Mouse (Mus musculus) midbrain, embryonic 15.5 days (tissue): Measurements from ENCODE around the gene Nt5c3b. TPM values are rescaled to one million over a fixed set of nuclear protein-coding genes. Genes with fewer than 3 reads are reported as not detected.

ENCODE experiments used
- ATAC-seq: fragments of 200-750 bp; cut with Nextera tagmentation; replicated peaks from 2 replicates; pipeline ENCODE4 v1.8.0; 2017; ENCODE audit warnings: moderate TSS enrichment
- H3K27ac ChIP-seq: fragments of 300-500 bp; sonication (generic); 2 replicates; pipeline ENCODE4 v1.5.1; 2015; ENCODE audit warnings: mild to moderate bottlenecking, inconsistent platforms
- H3K27me3 ChIP-seq: fragments of 300-500 bp; sonication (generic); replicated peaks from 2 replicates; pipeline ENCODE4 v1.6.1; 2015; ENCODE audit warnings: inconsistent platforms
- H3K36me3 ChIP-seq: fragments of 300-500 bp; sonication (generic); replicated peaks from 2 replicates; pipeline ENCODE4 v1.6.1; 2015; ENCODE audit warnings: inconsistent platforms
- H3K4me1 ChIP-seq: fragments of 300-500 bp; sonication (generic); 2 replicates; pipeline ENCODE4 v1.6.1; 2015; ENCODE audit warnings: inconsistent platforms
- H3K4me2 ChIP-seq: fragments of 300-500 bp; sonication (generic); 2 replicates; pipeline ENCODE4 v1.6.1; 2015; ENCODE audit warnings: inconsistent platforms, mild to moderate bottlenecking, moderate library complexity
- H3K4me3 ChIP-seq: fragments of 300-500 bp; sonication (generic); 2 replicates; pipeline ENCODE4 v1.5.1; 2015; ENCODE audit warnings: mild to moderate bottlenecking, inconsistent platforms
- H3K9ac ChIP-seq: fragments of 300-500 bp; sonication (generic); 2 replicates; pipeline ENCODE4 v1.6.1; 2015; ENCODE audit warnings: mild to moderate bottlenecking, inconsistent platforms
- H3K9me3 ChIP-seq: fragments of 300-500 bp; sonication (generic); 2 replicates; pipeline ENCODE4 v1.6.1; 2016; ENCODE audit warnings: inconsistent platforms
- WGBS: fragments of 180-500 bp; shearing (Covaris S2); methylation state at CpG from one replicate; pipeline ENCODE4 v1.1.7; 2015; ENCODE audit warnings: mixed read lengths; 5-methylcytosine and 5-hydroxymethylcytosine counted together
- polyA plus RNA-seq: library from polyadenylated mRNA; unstranded; fragments of >200 nt; fragmentation: Nextera tagmentation; extraction: Ambion mirVana; gene quantifications from 2 replicates; pipeline ENCODE4 v1.2.1, GENCODE M21; 2015

The Nt5c3b gene
- polyA plus RNA-seq, result 115 and 116 TPM in 2 replicates

GRCm38 (mm10) chr11:100441797-100442196 is at the start of gene Nt5c3b, which contains the start of gene Klhl10:
Gene Nt5c3b, minus strand, starts transcription at chr11:100441808.
Gene Klhl10, plus strand, starts transcription at chr11:100441917.
- 87% methylated on average over 8 of the region's 8 CpGs for WGBS
- Histone ChIP-seq H3K36me3 (no peaks in the 10 kb centered on the region), H3K4me3 (peak within 1 kb of the TSS; percentile 54), H3K9me3 (no peaks in the 10 kb centered on the region), H3K27ac (peak within 1 kb of the TSS; percentile 76), H3K9ac (peak within 1 kb of the TSS; percentile 66), H3K4me2 (peak within 1 kb of the TSS; percentile 59), H3K27me3 (no peaks in the 10 kb centered on the region), H3K4me1 (peaks cover 23% of the 10 kb centered on the region)
- no peak for ATAC-seq

GRCm38 (mm10) chr11:100490951-100491350 is 49.3 kb upstream of the Nt5c3b start:
- H3K9me3 ChIP-seq, result no peaks in the 10 kb centered on the region
- no peak for ATAC-seq
- H3K27me3 ChIP-seq, result no peaks in the 10 kb centered on the region
- H3K9ac ChIP-seq, result no peak overlapping the region
- H3K4me2 ChIP-seq, result no peak overlapping the region
- H3K36me3 ChIP-seq, result peaks cover 67% of the 10 kb centered on the region
- no peak overlapping the region for H3K4me3 ChIP-seq
- 89% methylated on average over 6 of the region's 6 CpGs for WGBS
- no peak overlapping the region for H3K27ac ChIP-seq
- H3K4me1 ChIP-seq, result no peaks in the 10 kb centered on the region

GRCm38 (mm10) chr11:100485801-100486538 is 44.4 kb upstream of the Nt5c3b start:
- Histone ChIP-seq H3K9ac (no peak overlapping the region), H3K4me2 (no peak overlapping the region), H3K4me1 (no peaks in the 10 kb centered on the region), H3K27ac (no peak overlapping the region), H3K27me3 (no peaks in the 10 kb centered on the region), H3K36me3 (peaks cover 68% of the 10 kb centered on the region), H3K4me3 (no peak overlapping the region), H3K9me3 (no peaks in the 10 kb centered on the region)
- ATAC-seq, result no peak
- 86% methylated on average over 8 of the region's 8 CpGs for WGBS

DNA sequence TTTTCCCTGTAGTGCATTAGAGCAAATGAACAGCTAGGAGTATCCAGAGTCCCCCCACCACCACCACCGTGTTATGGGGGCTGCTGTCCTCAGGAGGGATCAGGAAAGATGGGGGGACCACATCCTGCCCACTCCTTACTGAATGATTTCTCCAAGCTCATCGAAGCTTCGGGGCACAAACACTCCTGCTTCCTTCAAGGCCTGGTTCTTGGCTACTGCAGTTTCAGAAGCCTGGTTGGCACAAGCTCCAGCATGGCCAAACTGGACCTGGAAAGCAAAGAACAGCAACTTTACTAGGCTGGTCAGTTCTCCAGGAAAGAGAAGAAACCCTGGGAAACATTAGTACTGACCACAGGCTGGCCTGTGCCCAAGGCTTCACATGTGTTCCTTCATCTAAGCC is 42.9 kb upstream of the Nt5c3b start:
- no peak overlapping the region for H3K4me2 ChIP-seq
- no peaks in the 10 kb centered on the region for H3K27me3 ChIP-seq
- no peak overlapping the region for H3K4me3 ChIP-seq
- 99% methylated on average over 3 of the region's 3 CpGs for WGBS
- no peak overlapping the region for H3K27ac ChIP-seq
- no peaks in the 10 kb centered on the region for H3K4me1 ChIP-seq
- H3K9ac ChIP-seq, result no peak overlapping the region
- ATAC-seq, result no peak
- H3K9me3 ChIP-seq, result no peaks in the 10 kb centered on the region
- H3K36me3 ChIP-seq, result peaks cover 66% of the 10 kb centered on the region

DNA sequence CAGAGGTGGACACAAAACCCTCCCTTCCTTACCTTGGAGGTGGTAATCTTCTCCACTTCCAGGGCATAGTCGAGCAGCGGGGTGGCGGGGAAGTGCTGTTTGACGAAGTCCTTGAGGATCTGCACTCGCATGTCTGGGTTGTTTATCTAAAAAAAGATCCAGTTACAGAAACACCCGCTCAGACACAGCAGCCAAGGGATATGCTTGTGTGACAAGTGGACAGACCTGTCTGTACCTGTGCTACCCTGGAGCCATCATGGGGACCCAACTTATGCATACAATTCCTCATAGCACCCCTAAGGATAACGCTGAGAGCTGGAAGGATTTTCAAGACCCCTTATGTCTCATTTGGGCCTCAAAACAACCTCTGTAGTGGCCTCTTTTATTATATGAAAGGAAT is 37.5 kb upstream of the Nt5c3b start:
- 94% methylated on average over 7 of the region's 7 CpGs for WGBS
- Histone ChIP-seq H3K36me3 (peaks cover 55% of the 10 kb centered on the region), H3K27me3 (no peaks in the 10 kb centered on the region), H3K4me3 (no peak overlapping the region), H3K9me3 (no peaks in the 10 kb centered on the region), H3K4me1 (no peaks in the 10 kb centered on the region), H3K4me2 (no peak overlapping the region), H3K9ac (no peak overlapping the region), H3K27ac (no peak overlapping the region)
- no peak for ATAC-seq

GRCm38 (mm10) chr11:100476281-100476680 is 34.7 kb upstream of the Nt5c3b start:
- no peak overlapping the region for H3K27ac ChIP-seq
- no peaks in the 10 kb centered on the region for H3K27me3 ChIP-seq
- H3K9ac ChIP-seq, result no peak overlapping the region
- H3K9me3 ChIP-seq, result no peaks in the 10 kb centered on the region
- H3K4me3 ChIP-seq, result no peak overlapping the region
- no peak for ATAC-seq
- WGBS, result 99% methylated on average over 5 of the region's 5 CpGs
- H3K4me1 ChIP-seq, result peaks cover under 1% of the 10 kb centered on the region; the same call in 1 of the 2 replicates
- no peak overlapping the region for H3K4me2 ChIP-seq
- H3K36me3 ChIP-seq, result peaks cover 34% of the 10 kb centered on the region

DNA sequence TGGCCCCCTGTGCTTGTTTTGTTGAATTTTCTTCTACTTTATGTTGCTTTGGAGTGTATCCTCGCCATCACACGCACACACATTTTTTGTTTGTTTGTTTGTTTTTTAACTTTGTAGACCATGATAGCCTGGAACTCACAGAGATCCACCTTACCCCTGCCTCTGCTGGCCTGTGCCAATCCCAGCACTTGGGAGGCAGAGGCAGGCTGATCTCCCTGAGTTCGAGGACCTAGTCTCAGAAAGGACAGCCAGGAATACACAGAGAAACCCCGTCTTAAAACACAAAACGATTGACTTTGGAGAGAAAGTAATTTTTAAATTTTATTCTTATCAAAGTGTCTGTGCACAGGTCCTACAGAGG is 31.3 kb upstream of the Nt5c3b start:
- H3K9ac ChIP-seq, result 0 out of 2 replicates have a peak overlapping the region, but pooled peaks have one; percentile 95
- H3K4me3 ChIP-seq, result peak overlapping the region; percentile 99
- WGBS, result 32% methylated on average over 5 of the region's 5 CpGs
- peak; percentile 53 for ATAC-seq
- peak overlapping the region; percentile 52; the same call in 1 of the 2 replicates for H3K27ac ChIP-seq
- H3K36me3 ChIP-seq, result peaks cover 14% of the 10 kb centered on the region
- no peaks in the 10 kb centered on the region for H3K27me3 ChIP-seq
- peak overlapping the region; percentile 64; the same call in 1 of the 2 replicates for H3K4me2 ChIP-seq
- H3K9me3 ChIP-seq, result no peaks in the 10 kb centered on the region
- peaks cover 30% of the 10 kb centered on the region for H3K4me1 ChIP-seq

GRCm38 (mm10) chr11:100472197-100472934 is 30.8 kb upstream of the Nt5c3b start, which contains the start of gene Klhl11:
Gene Klhl11, minus strand, starts transcription at chr11:100472741.
- under 1% methylated on average over 83 of the region's 83 CpGs for WGBS
- peak within 1 kb of the TSS; percentile 64 for H3K4me2 ChIP-seq
- H3K9me3 ChIP-seq, result no peaks in the 10 kb centered on the region
- peak within 1 kb of the TSS; percentile 93 for H3K27ac ChIP-seq
- peak; percentile 92 for ATAC-seq
- H3K4me1 ChIP-seq, result peaks cover 30% of the 10 kb centered on the region
- H3K27me3 ChIP-seq, result no peaks in the 10 kb centered on the region
- peaks cover 13% of the 10 kb centered on the region; the same call in 1 of the 2 replicates for H3K36me3 ChIP-seq
- peak within 1 kb of the TSS; percentile 99 for H3K4me3 ChIP-seq
- peak within 1 kb of the TSS; percentile 95 for H3K9ac ChIP-seq

- ATAC-seq, result peak; percentile 43
- 3% methylated on average over 30 of the region's 30 CpGs for WGBS
Observed at GRCm38 (mm10) chr11:100471352-100472196, 30.0 kb upstream of the Nt5c3b start.

DNA sequence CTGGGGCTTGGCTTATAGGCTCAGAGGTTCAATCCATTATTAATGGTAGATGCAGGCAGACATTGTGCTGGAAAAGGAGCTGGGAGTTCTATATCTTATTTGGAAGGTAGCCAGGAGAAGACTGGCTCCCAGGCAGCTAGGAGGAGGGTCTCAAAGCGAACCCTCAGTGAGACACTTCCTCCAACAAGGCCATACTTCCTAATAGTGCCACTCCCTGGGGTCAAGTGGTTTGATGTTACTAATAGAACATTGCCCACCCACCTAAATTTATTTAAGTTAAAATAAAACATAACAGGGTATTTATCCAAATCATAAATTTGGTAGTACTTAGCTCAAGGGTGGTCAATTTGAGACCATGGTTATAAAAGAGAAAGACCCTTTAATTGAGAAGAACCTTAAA is 24.2 kb upstream of the Nt5c3b start:
- whole genome bisulfite sequencing, result 83% methylated on average over 1 of the region's 1 CpGs
- ATAC-seq, result no peak
- Histone ChIP-seq H3K36me3 (peaks cover 12% of the 10 kb centered on the region; the same call in 1 of the 2 replicates), H3K4me3 (no peak overlapping the region), H3K4me2 (no peak overlapping the region), H3K9ac (no peak overlapping the region), H3K4me1 (peaks cover 25% of the 10 kb centered on the region), H3K27ac (no peak overlapping the region), H3K27me3 (no peaks in the 10 kb centered on the region), H3K9me3 (no peaks in the 10 kb centered on the region)

More at GRCm38 (mm10) chr11:100471352-100472196, 30.0 kb upstream of the Nt5c3b start:
- Histone ChIP-seq H3K36me3 (peaks cover 8% of the 10 kb centered on the region; the same call in 1 of the 2 replicates), H3K4me3 (peak overlapping the region; percentile 99), H3K27ac (peak overlapping the region; percentile 93), H3K4me1 (peaks cover 30% of the 10 kb centered on the region), H3K27me3 (no peaks in the 10 kb centered on the region), H3K9ac (peak overlapping the region; percentile 95), H3K4me2 (peak overlapping the region; percentile 64), H3K9me3 (no peaks in the 10 kb centered on the region)

GRCm38 (mm10) chr11:100465229-100465792 is 23.7 kb upstream of the Nt5c3b start:
- no peak overlapping the region for H3K4me3 ChIP-seq
- H3K4me1 ChIP-seq, result peaks cover 20% of the 10 kb centered on the region
- H3K36me3 ChIP-seq, result peaks cover 12% of the 10 kb centered on the region; the same call in 1 of the 2 replicates
- H3K4me2 ChIP-seq, result no peak overlapping the region
- H3K9me3 ChIP-seq, result no peaks in the 10 kb centered on the region
- WGBS, result 86% methylated on average over 1 of the region's 1 CpGs
- H3K9ac ChIP-seq, result no peak overlapping the region
- H3K27me3 ChIP-seq, result no peaks in the 10 kb centered on the region
- H3K27ac ChIP-seq, result no peak overlapping the region
- no peak for ATAC-seq
